28 mouse cellular contexts compared by ENCODE assay signal in genomic region chr11:72770324-72770723, GRCm38 (mm10).
"Had no signal": no experiment of that assay in that cellular context is flagged by ENCODE, and none has a peak within 500 bp of the region (broad histone marks: within the 10 kb centered on the region; RNA-seq: fewer than 3 reads in every experiment).

No protein-coding gene starts in this region.

- H3K9ac ChIP-seq: limb, embryonic 12.5 days; limb, embryonic 13.5 days; limb, embryonic 15.5 days; liver, embryonic 12.5 days; liver, embryonic 13.5 days; liver, embryonic 14.5 days; liver, embryonic 15.5 days; liver, postnatal 0 days; lung, embryonic 14.5 days; lung, embryonic 15.5 days; midbrain, embryonic 12.5 days; midbrain, embryonic 13.5 days; midbrain, embryonic 15.5 days had no signal

- DNase-seq: left cerebral cortex, postnatal 4 days; liver; liver, embryonic 13.5 days; liver, postnatal 0 days; lung, adult 18-20 months; lung, adult 2 months; lung, postnatal 10 days; lung, postnatal 14 days; lung, postnatal 36 days; midbrain, embryonic 14.5 days had no signal

- ATAC-seq: liver, embryonic 12.5 days; liver, postnatal 0 days; midbrain, embryonic 13.5 days; midbrain, embryonic 15.5 days; midbrain, embryonic 16.5 days had no signal

- H3K4me1 ChIP-seq: limb, embryonic 10.5 days; limb, embryonic 12.5 days; limb, embryonic 13.5 days; limb, embryonic 15.5 days; liver, embryonic 12.5 days; liver, embryonic 13.5 days; liver, embryonic 15.5 days; megakaryocyte, embryonic 14.5 days; midbrain, embryonic 12.5 days; midbrain, embryonic 13.5 days; midbrain, embryonic 15.5 days had no signal

- H3K4me3 ChIP-seq: left cerebral cortex, adult 2 months; limb, embryonic 10.5 days; limb, embryonic 12.5 days; limb, embryonic 13.5 days; limb, embryonic 15.5 days; liver, embryonic 12.5 days; liver, embryonic 13.5 days; liver, embryonic 15.5 days; lung, embryonic 15.5 days; megakaryocyte, embryonic 14.5 days; midbrain, embryonic 10.5 days; midbrain, embryonic 12.5 days; midbrain, embryonic 13.5 days; midbrain, embryonic 15.5 days; myocyte had no signal

- H3K9me3 ChIP-seq: limb, embryonic 10.5 days; limb, embryonic 12.5 days; limb, embryonic 13.5 days; limb, embryonic 15.5 days; liver, embryonic 12.5 days; liver, embryonic 13.5 days; liver, embryonic 15.5 days; lung, embryonic 15.5 days; megakaryocyte, embryonic 14.5 days; midbrain, embryonic 10.5 days; midbrain, embryonic 12.5 days; midbrain, embryonic 13.5 days; midbrain, embryonic 15.5 days had no signal

- H3K27me3 ChIP-seq: limb, embryonic 12.5 days; limb, embryonic 13.5 days; limb, embryonic 15.5 days; liver, embryonic 12.5 days; liver, embryonic 13.5 days; liver, embryonic 15.5 days; lung, embryonic 15.5 days; megakaryocyte, embryonic 14.5 days; midbrain, embryonic 12.5 days; midbrain, embryonic 13.5 days; midbrain, embryonic 15.5 days had no signal

- H3K27ac ChIP-seq: left cerebral cortex, adult 2 months; limb, embryonic 10.5 days; limb, embryonic 12.5 days; limb, embryonic 13.5 days; limb, embryonic 15.5 days; liver, embryonic 12.5 days; liver, embryonic 13.5 days; liver, embryonic 14.5 days; liver, embryonic 15.5 days; lung, embryonic 15.5 days; macrophage; midbrain, embryonic 10.5 days; midbrain, embryonic 12.5 days; midbrain, embryonic 13.5 days; midbrain, embryonic 15.5 days had no signal
